Mouse (Mus musculus) midbrain, embryonic 10.5 days (tissue): ENCODE data around the gene Ppp2r5a. TPM values are rescaled to one million over a fixed set of nuclear protein-coding genes. Genes with fewer than 3 reads are reported as not detected.

Source experiments
- DNase-seq: peaks from one replicate; pipeline ENCODE4 v3.0.0-alpha.2; 2017; ENCODE audit warnings: low spot score
- H3K27ac ChIP-seq: fragments of 300-500 bp; sonication (generic); replicated peaks from 2 replicates; pipeline ENCODE4 v1.5.1; 2016; ENCODE audit warnings: mild to moderate bottlenecking
- H3K27me3 ChIP-seq: fragments of 300-500 bp; sonication (generic); 2 replicates; pipeline ENCODE4 v1.6.1; 2016; ENCODE audit warnings: low read depth, mild to moderate bottlenecking; ENCODE audit not compliant: poor library complexity, severe bottlenecking
- H3K36me3 ChIP-seq: fragments of 300-500 bp; sonication (generic); 2 replicates; pipeline ENCODE4 v1.6.1; 2016; ENCODE audit warnings: mild to moderate bottlenecking, moderate library complexity
- H3K4me1 ChIP-seq: fragments of 300-500 bp; sonication (generic); 2 replicates; pipeline ENCODE4 v1.6.1; 2016
- H3K4me3 ChIP-seq: fragments of 300-500 bp; sonication (generic); 2 replicates; pipeline ENCODE4 v1.5.1; 2016; ENCODE audit warnings: mild to moderate bottlenecking, moderate library complexity
- H3K9me3 ChIP-seq: fragments of 300-500 bp; sonication (generic); replicated peaks from 2 replicates; pipeline ENCODE4 v1.6.1; 2016; ENCODE audit warnings: mild to moderate bottlenecking
- WGBS: fragments of 180-500 bp; shearing (Covaris S2); methylation state at CpG from one replicate; pipeline ENCODE4 v1.1.7; 2016; 5-methylcytosine and 5-hydroxymethylcytosine counted together
- polyA plus RNA-seq: library from polyadenylated mRNA; unstranded; fragments of >200 nt; fragmentation: Nextera tagmentation; extraction: Ambion mirVana; gene quantifications from 2 replicates; pipeline ENCODE4 v1.2.1, GENCODE M21; 2016

The Ppp2r5a gene
- polyA plus RNA-seq, 1 experiment from 2014 or later = 11.8 TPM

- Histone ChIP-seq H3K9me3 (no peaks in the 10 kb centered on the region), H3K4me1 (no peaks in the 10 kb centered on the region), H3K27me3 (no peaks in the 10 kb centered on the region), H3K4me3 (no peak overlapping the region), H3K36me3 (peaks cover 56% of the 10 kb centered on the region), H3K27ac (no peak overlapping the region)
- DNase-seq = no peak
- 89% methylated on average over 7 of the region's 7 CpGs for WGBS
Measured at GRCm38 (mm10) chr1:191359478-191359877, 43.6 kb downstream of the Ppp2r5a start.

GRCm38 (mm10) chr1:191356936-191357335 is 46.1 kb downstream of the Ppp2r5a start:
- peaks cover 77% of the 10 kb centered on the region for H3K36me3 ChIP-seq
- H3K9me3 ChIP-seq = no peaks in the 10 kb centered on the region
- no peaks in the 10 kb centered on the region for H3K27me3 ChIP-seq
- H3K4me1 ChIP-seq = no peaks in the 10 kb centered on the region
- H3K27ac ChIP-seq = no peak overlapping the region
- WGBS = 77% methylated on average over 1 of the region's 1 CpGs
- H3K4me3 ChIP-seq = no peak overlapping the region
- no peak for DNase-seq

GRCm38 (mm10) chr1:191353836-191354235 is 49.2 kb downstream of the Ppp2r5a start:
- 73% methylated on average over 4 of the region's 4 CpGs for WGBS

GRCm38 (mm10) chr1:191352786-191353488 is 50.1 kb downstream of the Ppp2r5a start:
- H3K27ac ChIP-seq = no peak overlapping the region
- no peaks in the 10 kb centered on the region for H3K9me3 ChIP-seq
- WGBS = 76% methylated on average over 14 of the region's 14 CpGs
- H3K4me3 ChIP-seq = no peak overlapping the region
- H3K4me1 ChIP-seq = no peaks in the 10 kb centered on the region
- DNase-seq = no peak
- H3K27me3 ChIP-seq = no peaks in the 10 kb centered on the region
- H3K36me3 ChIP-seq = peaks cover 96% of the 10 kb centered on the region

More at GRCm38 (mm10) chr1:191353836-191354235, 49.2 kb downstream of the Ppp2r5a start:
- Histone ChIP-seq H3K36me3 (peaks cover 96% of the 10 kb centered on the region), H3K4me1 (no peaks in the 10 kb centered on the region), H3K27me3 (no peaks in the 10 kb centered on the region), H3K4me3 (no peak overlapping the region), H3K27ac (no peak overlapping the region), H3K9me3 (no peaks in the 10 kb centered on the region)
- DNase-seq = no peak

GRCm38 (mm10) chr1:191350355-191350754 is 52.7 kb downstream of the Ppp2r5a start:
- no peak overlapping the region for H3K4me3 ChIP-seq
- WGBS = 92% methylated on average over 5 of the region's 5 CpGs
- H3K4me1 ChIP-seq = no peaks in the 10 kb centered on the region
- H3K36me3 ChIP-seq = peaks cover 96% of the 10 kb centered on the region
- H3K9me3 ChIP-seq = no peaks in the 10 kb centered on the region
- DNase-seq = no peak
- no peak overlapping the region for H3K27ac ChIP-seq
- no peaks in the 10 kb centered on the region for H3K27me3 ChIP-seq

GRCm38 (mm10) chr1:191349486-191350037 is 53.5 kb downstream of the Ppp2r5a start:
- H3K27me3 ChIP-seq = no peaks in the 10 kb centered on the region
- WGBS = 91% methylated on average over 23 of the region's 23 CpGs
- H3K36me3 ChIP-seq = peaks cover 96% of the 10 kb centered on the region
- no peak overlapping the region for H3K4me3 ChIP-seq
- no peak overlapping the region for H3K27ac ChIP-seq
- H3K4me1 ChIP-seq = no peaks in the 10 kb centered on the region
- no peaks in the 10 kb centered on the region for H3K9me3 ChIP-seq
- no peak for DNase-seq

- Histone ChIP-seq H3K4me1 (no peaks in the 10 kb centered on the region), H3K4me3 (no peak overlapping the region), H3K27ac (no peak overlapping the region), H3K9me3 (no peaks in the 10 kb centered on the region), H3K36me3 (peaks cover 95% of the 10 kb centered on the region), H3K27me3 (no peaks in the 10 kb centered on the region)
- WGBS = 76% methylated on average over 5 of the region's 5 CpGs
- no peak for DNase-seq
Measured at GRCm38 (mm10) chr1:191348996-191349395, 54.1 kb downstream of the Ppp2r5a start.

- Histone ChIP-seq H3K4me1 (no peaks in the 10 kb centered on the region), H3K36me3 (peaks cover 95% of the 10 kb centered on the region)
- no peak for DNase-seq
Measured at GRCm38 (mm10) chr1:191348592-191348991, 54.5 kb downstream of the Ppp2r5a start.

GRCm38 (mm10) chr1:191347602-191348001 is 55.5 kb downstream of the Ppp2r5a start:
- 93% methylated on average over 8 of the region's 8 CpGs for WGBS
- Histone ChIP-seq H3K9me3 (no peaks in the 10 kb centered on the region), H3K4me3 (no peak overlapping the region), H3K27ac (no peak overlapping the region), H3K4me1 (no peaks in the 10 kb centered on the region), H3K36me3 (peaks cover 97% of the 10 kb centered on the region), H3K27me3 (no peaks in the 10 kb centered on the region)
- DNase-seq = no peak

More at GRCm38 (mm10) chr1:191348592-191348991, 54.5 kb downstream of the Ppp2r5a start:
- Histone ChIP-seq H3K27ac (no peak overlapping the region), H3K9me3 (no peaks in the 10 kb centered on the region), H3K4me3 (no peak overlapping the region), H3K27me3 (no peaks in the 10 kb centered on the region)
- WGBS = 96% methylated on average over 2 of the region's 2 CpGs

GRCm38 (mm10) chr1:191340530-191340929 is 62.5 kb downstream of the Ppp2r5a start:
- Histone ChIP-seq H3K4me3 (no peak overlapping the region), H3K9me3 (no peaks in the 10 kb centered on the region), H3K4me1 (no peaks in the 10 kb centered on the region), H3K27ac (no peak overlapping the region), H3K27me3 (no peaks in the 10 kb centered on the region), H3K36me3 (peaks cover 96% of the 10 kb centered on the region)
- DNase-seq = no peak
- 92% methylated on average over 4 of the region's 4 CpGs for WGBS

GRCm38 (mm10) chr1:191339876-191340275 is 63.2 kb downstream of the Ppp2r5a start:
- H3K36me3 ChIP-seq = peaks cover 91% of the 10 kb centered on the region
- H3K27ac ChIP-seq = no peak overlapping the region
- H3K9me3 ChIP-seq = no peaks in the 10 kb centered on the region
- H3K4me3 ChIP-seq = no peak overlapping the region
- no peaks in the 10 kb centered on the region for H3K27me3 ChIP-seq
- DNase-seq = no peak
- no peaks in the 10 kb centered on the region for H3K4me1 ChIP-seq
- WGBS = 88% methylated on average over 2 of the region's 2 CpGs

- DNase-seq = no peak
- H3K9me3 ChIP-seq = no peaks in the 10 kb centered on the region
- no peaks in the 10 kb centered on the region for H3K27me3 ChIP-seq
- no peak overlapping the region for H3K27ac ChIP-seq
- no peak overlapping the region for H3K4me3 ChIP-seq
- no peaks in the 10 kb centered on the region for H3K4me1 ChIP-seq
- peaks cover 88% of the 10 kb centered on the region for H3K36me3 ChIP-seq
- 84% methylated on average over 5 of the region's 5 CpGs for WGBS
Measured at GRCm38 (mm10) chr1:191334500-191334899, 68.6 kb downstream of the Ppp2r5a start.

GRCm38 (mm10) chr1:191330356-191330755 is 72.7 kb downstream of the Ppp2r5a start:
- DNase-seq = no peak
- Histone ChIP-seq H3K9me3 (no peaks in the 10 kb centered on the region), H3K36me3 (peaks cover 64% of the 10 kb centered on the region), H3K27ac (no peak overlapping the region), H3K4me1 (peaks cover 32% of the 10 kb centered on the region), H3K27me3 (no peaks in the 10 kb centered on the region), H3K4me3 (no peak overlapping the region)
- 92% methylated on average over 4 of the region's 4 CpGs for WGBS
